Mouse (Mus musculus): ENCODE measurements around the gene Cpn1. TPM values are rescaled to one million over a fixed set of nuclear protein-coding genes. Genes with fewer than 3 reads are reported as not detected.

Gene Cpn1
- polyA plus RNA-seq, 1 experiment from 2014 or later, result 5.0 TPM

- ATAC-seq (no peak), DNase-seq (ENCODE audit: low spot score) (no peak)
- TF ChIP-seq CTCF (IDR thresholded peaks at IDR 0.05) (no peak), EP300 (IDR thresholded peaks at IDR 0.05) (no peak)
- H3K4me1 ChIP-seq (ENCODE audit: insufficient read depth, low read depth, low read length), result no peaks in the 10 kb centered on the region
- H3K4me2 ChIP-seq (replicated peaks; ENCODE audit: low read depth, low read length), result no peak overlapping the region
- H3K9me3 ChIP-seq (ENCODE audit: low read length), result no peaks in the 10 kb centered on the region
- H3K9ac ChIP-seq (replicated peaks; ENCODE audit: low read depth), result no peak overlapping the region
- H3K27me3 ChIP-seq (replicated peaks; ENCODE audit: insufficient read depth, low read length), result no peaks in the 10 kb centered on the region
- no peak overlapping the region for H3K4me3 ChIP-seq (ENCODE audit: low read depth, low read length)
- H3K27ac ChIP-seq (ENCODE audit: low read length), result no peak overlapping the region
- 71% methylated on average over 9 of the region's 9 CpGs for WGBS
- no peaks in the 10 kb centered on the region for H3K36me3 ChIP-seq (ENCODE audit: insufficient read depth, low read length)
Measured at GRCm38 (mm10) chr19:43962795-43963194, 23.6 kb downstream of the Cpn1 start.

- Histone ChIP-seq H3K27me3 (replicated peaks; ENCODE audit: insufficient read depth, low read length) (no peaks in the 10 kb centered on the region), H3K9ac (replicated peaks; ENCODE audit: low read depth) (no peak overlapping the region), H3K36me3 (ENCODE audit: insufficient read depth, low read length) (no peaks in the 10 kb centered on the region), H3K4me3 (ENCODE audit: low read depth, low read length) (no peak overlapping the region), H3K4me2 (replicated peaks; ENCODE audit: low read depth, low read length) (no peak overlapping the region), H3K4me1 (ENCODE audit: insufficient read depth, low read depth, low read length) (no peaks in the 10 kb centered on the region), H3K27ac (ENCODE audit: low read length) (no peak overlapping the region), H3K9me3 (ENCODE audit: low read length) (no peaks in the 10 kb centered on the region)
- WGBS, result 84% methylated on average over 2 of the region's 2 CpGs
- TF ChIP-seq EP300 (IDR thresholded peaks at IDR 0.05) (no peak), CTCF (IDR thresholded peaks at IDR 0.05) (peak; percentile 55)
- no peak for ATAC-seq
- DNase-seq (ENCODE audit: low spot score), result no peak
Measured at GRCm38 (mm10) chr19:43961185-43961584, 25.2 kb downstream of the Cpn1 start.

GRCm38 (mm10) chr19:43960014-43960413 lies 26.3 kb downstream of the Cpn1 start:
- Histone ChIP-seq H3K4me2 (replicated peaks; ENCODE audit: low read depth, low read length) (0 out of 2 replicates have a peak overlapping the region, but pooled peaks have one; percentile 8), H3K9me3 (ENCODE audit: low read length) (no peaks in the 10 kb centered on the region), H3K27me3 (replicated peaks; ENCODE audit: insufficient read depth, low read length) (no peaks in the 10 kb centered on the region), H3K4me1 (ENCODE audit: insufficient read depth, low read depth, low read length) (no peaks in the 10 kb centered on the region), H3K36me3 (ENCODE audit: insufficient read depth, low read length) (no peaks in the 10 kb centered on the region), H3K27ac (ENCODE audit: low read length) (peak overlapping the region; percentile 20; the same call in 1 of the 2 replicates), H3K9ac (replicated peaks; ENCODE audit: low read depth) (no peak overlapping the region), H3K4me3 (ENCODE audit: low read depth, low read length) (no peak overlapping the region)
- 55% methylated on average over 11 of the region's 11 CpGs for WGBS
- TF ChIP-seq EP300 (IDR thresholded peaks at IDR 0.05) (no peak), CTCF (IDR thresholded peaks at IDR 0.05) (no peak)
- peak; percentile 82 for DNase-seq (ENCODE audit: low spot score)
- ATAC-seq, result peak; percentile 84

GRCm38 (mm10) chr19:43959162-43959561 lies 27.2 kb downstream of the Cpn1 start:
- Histone ChIP-seq H3K4me1 (ENCODE audit: insufficient read depth, low read depth, low read length) (no peaks in the 10 kb centered on the region), H3K27ac (ENCODE audit: low read length) (no peak overlapping the region), H3K9ac (replicated peaks; ENCODE audit: low read depth) (no peak overlapping the region), H3K4me3 (ENCODE audit: low read depth, low read length) (no peak overlapping the region), H3K36me3 (ENCODE audit: insufficient read depth, low read length) (no peaks in the 10 kb centered on the region), H3K9me3 (ENCODE audit: low read length) (no peaks in the 10 kb centered on the region), H3K27me3 (replicated peaks; ENCODE audit: insufficient read depth, low read length) (no peaks in the 10 kb centered on the region), H3K4me2 (replicated peaks; ENCODE audit: low read depth, low read length) (no peak overlapping the region)
- peak; percentile 70 for ATAC-seq
- DNase-seq (ENCODE audit: low spot score), result peak; percentile 80
- TF ChIP-seq CTCF (IDR thresholded peaks at IDR 0.05) (peak; percentile 96), EP300 (IDR thresholded peaks at IDR 0.05) (no peak)
- 28% methylated on average over 2 of the region's 2 CpGs for WGBS

GRCm38 (mm10) chr19:43957881-43958280 lies 28.5 kb downstream of the Cpn1 start:
- DNase-seq (ENCODE audit: low spot score), result no peak
- no peak overlapping the region for H3K27ac ChIP-seq (ENCODE audit: low read length)
- no peaks in the 10 kb centered on the region for H3K36me3 ChIP-seq (ENCODE audit: insufficient read depth, low read length)
- no peaks in the 10 kb centered on the region for H3K4me1 ChIP-seq (ENCODE audit: insufficient read depth, low read depth, low read length)
- H3K9me3 ChIP-seq (ENCODE audit: low read length), result no peaks in the 10 kb centered on the region
- WGBS, result 73% methylated on average over 4 of the region's 4 CpGs
- no peaks in the 10 kb centered on the region for H3K27me3 ChIP-seq (replicated peaks; ENCODE audit: insufficient read depth, low read length)
- H3K4me2 ChIP-seq (replicated peaks; ENCODE audit: low read depth, low read length), result no peak overlapping the region
- H3K9ac ChIP-seq (replicated peaks; ENCODE audit: low read depth), result no peak overlapping the region
- ATAC-seq, result no peak
- TF ChIP-seq CTCF (IDR thresholded peaks at IDR 0.05), result no peak
- no peak for TF ChIP-seq EP300 (IDR thresholded peaks at IDR 0.05)
- no peak overlapping the region for H3K4me3 ChIP-seq (ENCODE audit: low read depth, low read length)

GRCm38 (mm10) chr19:43957402-43957801 lies 29.0 kb downstream of the Cpn1 start:
- TF ChIP-seq CTCF (IDR thresholded peaks at IDR 0.05) (no peak), EP300 (IDR thresholded peaks at IDR 0.05) (no peak)
- no peak overlapping the region for H3K4me3 ChIP-seq (ENCODE audit: low read depth, low read length)
- no peak overlapping the region for H3K9ac ChIP-seq (replicated peaks; ENCODE audit: low read depth)
- H3K4me1 ChIP-seq (ENCODE audit: insufficient read depth, low read depth, low read length), result no peaks in the 10 kb centered on the region
- H3K4me2 ChIP-seq (replicated peaks; ENCODE audit: low read depth, low read length), result no peak overlapping the region
- ATAC-seq (peak; percentile 11; the same call in 1 of the 2 replicates), DNase-seq (ENCODE audit: low spot score) (peak; percentile 65)
- no peak overlapping the region for H3K27ac ChIP-seq (ENCODE audit: low read length)
- no peaks in the 10 kb centered on the region for H3K9me3 ChIP-seq (ENCODE audit: low read length)
- H3K36me3 ChIP-seq (ENCODE audit: insufficient read depth, low read length), result no peaks in the 10 kb centered on the region
- WGBS, result 26% methylated on average over 4 of the region's 4 CpGs
- H3K27me3 ChIP-seq (replicated peaks; ENCODE audit: insufficient read depth, low read length), result no peaks in the 10 kb centered on the region

- no peak overlapping the region for H3K9ac ChIP-seq (replicated peaks; ENCODE audit: low read depth)
- no peaks in the 10 kb centered on the region for H3K9me3 ChIP-seq (ENCODE audit: low read length)
- TF ChIP-seq CTCF (IDR thresholded peaks at IDR 0.05), result no peak
- no peak for TF ChIP-seq EP300 (IDR thresholded peaks at IDR 0.05)
- H3K4me3 ChIP-seq (ENCODE audit: low read depth, low read length), result no peak overlapping the region
- no peak for DNase-seq (ENCODE audit: low spot score)
- ATAC-seq, result no peak
- H3K4me1 ChIP-seq (ENCODE audit: insufficient read depth, low read depth, low read length), result no peaks in the 10 kb centered on the region
- H3K27ac ChIP-seq (ENCODE audit: low read length), result no peak overlapping the region
- H3K27me3 ChIP-seq (replicated peaks; ENCODE audit: insufficient read depth, low read length), result no peaks in the 10 kb centered on the region
- H3K4me2 ChIP-seq (replicated peaks; ENCODE audit: low read depth, low read length), result no peak overlapping the region
- 71% methylated on average over 5 of the region's 5 CpGs for WGBS
- no peaks in the 10 kb centered on the region for H3K36me3 ChIP-seq (ENCODE audit: insufficient read depth, low read length)
Measured at GRCm38 (mm10) chr19:43955266-43955665, 31.1 kb downstream of the Cpn1 start.

Data from lung, postnatal 0 days (tissue).